Mouse (Mus musculus) liver, adult 2 months (tissue): Measurements from ENCODE around the gene Tab1.

ENCODE experiments used
- CTCF ChIP-seq: fragments of 200-500 bp; IDR thresholded peaks from 2 replicates; pipeline ENCODE4 v1.5.1; 2011; ENCODE audit warnings: low read depth, low read length, control low read depth
- POLR2A ChIP-seq: fragments of 200-500 bp; IDR thresholded peaks from 2 replicates; pipeline ENCODE4 v1.6.1; 2011; ENCODE audit warnings: low read length, control low read depth; ENCODE audit not compliant: insufficient read depth; ENCODE audit errors: extremely low read depth

DNA sequence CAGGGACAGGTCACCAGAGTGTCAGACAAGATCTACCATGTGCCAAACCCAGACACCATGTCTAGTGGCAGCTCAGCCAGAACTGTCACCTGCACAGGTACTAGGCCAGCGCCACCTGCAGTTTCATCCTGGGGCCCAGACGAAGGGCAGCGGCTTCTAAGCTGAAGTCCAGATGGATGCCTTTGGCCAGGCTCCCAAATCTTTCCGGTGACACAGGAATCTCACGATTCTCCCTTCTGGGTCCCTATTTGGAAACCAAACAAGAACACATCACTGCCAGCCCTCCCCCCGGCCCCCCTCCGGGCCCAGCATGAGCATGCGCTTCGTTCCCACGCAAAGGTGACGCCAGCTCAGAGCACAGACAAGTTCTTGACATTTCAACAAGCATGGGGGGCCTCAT lies 30.3 kb downstream of the Tab1 start:
- TF ChIP-seq POLR2A (no peak), CTCF (no peak)
